Mouse (Mus musculus) embryonic facial prominence, embryonic 15.5 days (tissue): ENCODE results near the gene Sp6. TPM values are rescaled to one million over a fixed set of nuclear protein-coding genes. Genes with fewer than 3 reads are reported as not detected.
A peak's percentile ranks its signal among the peaks of the same experiment; 100 is the strongest.

Experiments
- ATAC-seq: fragments of 200-750 bp; cut with Nextera tagmentation; 2 replicates; pipeline ENCODE4 v1.8.0; 2017; ENCODE audit warnings: low read depth, moderate TSS enrichment; ENCODE audit not compliant: insufficient number of reproducible peaks, low FRiP score, low TSS enrichment
- H3K27ac ChIP-seq: fragments of 300-500 bp; sonication (generic); replicated peaks from 2 replicates; pipeline ENCODE4 v1.5.1; 2015; ENCODE audit warnings: mild to moderate bottlenecking, inconsistent platforms
- H3K27me3 ChIP-seq: fragments of 300-500 bp; sonication (generic); 2 replicates; pipeline ENCODE4 v1.6.1; 2015; ENCODE audit warnings: inconsistent platforms
- H3K36me3 ChIP-seq: fragments of 300-500 bp; sonication (generic); 2 replicates; pipeline ENCODE4 v1.6.1; 2015; ENCODE audit warnings: mild to moderate bottlenecking, inconsistent platforms
- H3K4me1 ChIP-seq: fragments of 300-500 bp; sonication (generic); 2 replicates; pipeline ENCODE4 v1.6.1; 2015; ENCODE audit warnings: inconsistent platforms
- H3K4me2 ChIP-seq: fragments of 300-500 bp; sonication (generic); replicated peaks from 2 replicates; pipeline ENCODE4 v1.6.1; 2015; ENCODE audit warnings: mild to moderate bottlenecking, inconsistent platforms
- H3K4me3 ChIP-seq: fragments of 300-500 bp; sonication (generic); replicated peaks from 2 replicates; pipeline ENCODE4 v1.5.1; 2015; ENCODE audit warnings: mild to moderate bottlenecking, inconsistent platforms
- H3K9ac ChIP-seq: fragments of 300-500 bp; sonication (generic); 2 replicates; pipeline ENCODE4 v1.6.1; 2015; ENCODE audit warnings: inconsistent platforms
- H3K9me3 ChIP-seq: fragments of 300-500 bp; sonication (generic); replicated peaks from 2 replicates; pipeline ENCODE4 v1.6.1; 2016; ENCODE audit warnings: inconsistent platforms
- WGBS: fragments of 180-500 bp; shearing (Covaris S2); methylation state at CpG from one replicate; pipeline ENCODE4 v1.1.7; 2015; 5-methylcytosine and 5-hydroxymethylcytosine counted together
- polyA plus RNA-seq: library from polyadenylated mRNA; unstranded; fragments of >200 nt; fragmentation: Nextera tagmentation; extraction: Ambion mirVana; gene quantifications from 2 replicates; pipeline ENCODE4 v1.2.1, GENCODE M21; 2015

Gene Sp6
- polyA plus RNA-seq, 1 experiment from 2014 or later, result 26.7 TPM

- H3K4me2 ChIP-seq, result 0 out of 2 replicates have a peak within 1 kb of the TSS, but pooled peaks have one; percentile 15
- no peak within 1 kb of the TSS for H3K4me3 ChIP-seq
- WGBS, result 76% methylated on average over 7 of the region's 7 CpGs
- peaks cover 18% of the 10 kb centered on the region for H3K4me1 ChIP-seq
- no peak for ATAC-seq
- no peak within 1 kb of the TSS for H3K9ac ChIP-seq
- H3K36me3 ChIP-seq, result no peaks in the 10 kb centered on the region
- no peaks in the 10 kb centered on the region for H3K9me3 ChIP-seq
- H3K27me3 ChIP-seq, result peaks cover 19% of the 10 kb centered on the region
- H3K27ac ChIP-seq, result no peak within 1 kb of the TSS
These were observed 30.3 kb upstream of the Sp6 start, which contains the start of gene Sp2 for GRCm38 (mm10) chr11:96982859-96983258. Gene Sp2, minus strand, starts transcription at chr11:96982959.

GRCm38 (mm10) chr11:96984903-96985302 is 28.3 kb upstream of the Sp6 start:
- WGBS, result 12% methylated on average over 4 of the region's 4 CpGs
- no peak for ATAC-seq
- H3K9ac ChIP-seq, result no peak overlapping the region
- no peaks in the 10 kb centered on the region for H3K9me3 ChIP-seq
- H3K4me3 ChIP-seq, result no peak overlapping the region
- H3K36me3 ChIP-seq, result no peaks in the 10 kb centered on the region
- H3K4me1 ChIP-seq, result peaks cover 20% of the 10 kb centered on the region
- peaks cover 22% of the 10 kb centered on the region for H3K27me3 ChIP-seq
- H3K4me2 ChIP-seq, result no peak overlapping the region
- H3K27ac ChIP-seq, result no peak overlapping the region

DNA sequence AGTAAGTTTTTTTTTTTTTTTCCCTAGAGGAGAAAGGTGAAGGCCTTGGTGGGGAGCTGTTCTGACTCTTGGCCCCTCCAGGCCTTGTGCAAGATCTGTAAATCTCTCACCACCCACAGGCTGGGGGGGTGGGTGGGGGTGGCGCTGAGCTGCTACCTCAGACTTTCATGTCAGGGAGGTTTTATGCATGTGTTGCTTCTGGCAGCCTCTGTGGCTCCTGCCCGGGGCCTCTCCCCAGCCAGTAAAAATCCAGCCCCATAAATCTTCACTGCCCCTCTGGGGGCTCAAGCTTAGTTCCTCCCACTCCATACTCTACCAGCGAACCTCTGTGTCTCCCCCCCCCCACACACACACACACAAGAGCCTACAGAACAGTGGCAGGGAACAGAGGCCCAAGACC is 26.7 kb upstream of the Sp6 start:
- peaks cover 22% of the 10 kb centered on the region for H3K27me3 ChIP-seq
- H3K4me1 ChIP-seq, result peaks cover 20% of the 10 kb centered on the region
- H3K4me3 ChIP-seq, result no peak overlapping the region
- no peaks in the 10 kb centered on the region for H3K36me3 ChIP-seq
- H3K9me3 ChIP-seq, result no peaks in the 10 kb centered on the region
- no peak overlapping the region for H3K9ac ChIP-seq
- WGBS, result 47% methylated on average over 3 of the region's 3 CpGs
- ATAC-seq, result no peak
- no peak overlapping the region for H3K27ac ChIP-seq
- H3K4me2 ChIP-seq, result no peak overlapping the region

- no peak overlapping the region for H3K27ac ChIP-seq
- peak overlapping the region; percentile 44 for H3K4me2 ChIP-seq
- WGBS, result 6% methylated on average over 31 of the region's 31 CpGs
- H3K27me3 ChIP-seq, result peaks cover 22% of the 10 kb centered on the region
- ATAC-seq, result no peak
- peaks cover 18% of the 10 kb centered on the region for H3K4me1 ChIP-seq
- H3K9ac ChIP-seq, result no peak overlapping the region
- peak overlapping the region; percentile 24 for H3K4me3 ChIP-seq
- no peaks in the 10 kb centered on the region for H3K36me3 ChIP-seq
- no peaks in the 10 kb centered on the region for H3K9me3 ChIP-seq
These were observed 25.1 kb upstream of the Sp6 start for GRCm38 (mm10) chr11:96987873-96988655.

DNA sequence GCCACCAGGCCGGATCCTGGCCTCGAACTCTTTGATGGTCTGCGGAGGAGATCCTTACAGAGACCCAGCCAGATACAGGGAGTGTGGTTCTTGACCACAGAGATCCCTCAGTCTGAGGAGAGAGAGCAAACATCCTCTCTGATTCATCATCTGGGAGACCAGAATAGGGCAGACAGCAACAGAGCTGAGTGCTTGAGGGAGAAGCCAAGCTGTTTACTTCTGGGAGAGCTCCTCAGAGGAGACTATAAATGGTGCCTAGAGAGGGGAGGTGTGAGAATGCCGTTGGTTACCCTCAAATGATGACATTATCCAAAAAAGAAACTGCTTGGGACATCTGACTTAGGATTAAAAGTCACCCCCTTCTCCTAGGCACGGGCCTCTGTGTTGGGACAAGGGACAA is 21.7 kb upstream of the Sp6 start:
- ATAC-seq, result no peak
- Histone ChIP-seq H3K36me3 (no peaks in the 10 kb centered on the region), H3K9ac (no peak overlapping the region), H3K4me1 (peaks cover 16% of the 10 kb centered on the region), H3K27ac (no peak overlapping the region), H3K27me3 (peaks cover 21% of the 10 kb centered on the region), H3K4me2 (no peak overlapping the region), H3K9me3 (no peaks in the 10 kb centered on the region), H3K4me3 (no peak overlapping the region)
- WGBS, result 80% methylated on average over 5 of the region's 5 CpGs

- Histone ChIP-seq H3K27ac (no peak overlapping the region), H3K4me2 (no peak overlapping the region), H3K36me3 (no peaks in the 10 kb centered on the region), H3K27me3 (peaks cover 26% of the 10 kb centered on the region), H3K4me1 (peaks cover 23% of the 10 kb centered on the region), H3K9me3 (no peaks in the 10 kb centered on the region), H3K9ac (no peak overlapping the region), H3K4me3 (no peak overlapping the region)
- ATAC-seq, result no peak
- WGBS, result 31% methylated on average over 8 of the region's 8 CpGs
These were observed 20.4 kb upstream of the Sp6 start for GRCm38 (mm10) chr11:96992722-96993311.

- Histone ChIP-seq H3K36me3 (no peaks in the 10 kb centered on the region), H3K4me1 (peaks cover 16% of the 10 kb centered on the region), H3K27ac (no peak overlapping the region), H3K27me3 (peaks cover 41% of the 10 kb centered on the region), H3K4me2 (no peak overlapping the region), H3K9ac (no peak overlapping the region), H3K9me3 (no peaks in the 10 kb centered on the region), H3K4me3 (no peak overlapping the region)
- WGBS, result 22% methylated on average over 5 of the region's 5 CpGs
- ATAC-seq, result no peak
These were observed 18.2 kb upstream of the Sp6 start for GRCm38 (mm10) chr11:96995031-96995430.

- WGBS, result 75% methylated on average over 15 of the region's 15 CpGs
- Histone ChIP-seq H3K27me3 (peaks cover 43% of the 10 kb centered on the region), H3K4me1 (peaks cover 16% of the 10 kb centered on the region), H3K27ac (no peak overlapping the region), H3K4me2 (no peak overlapping the region), H3K9me3 (no peaks in the 10 kb centered on the region), H3K9ac (no peak overlapping the region), H3K4me3 (no peak overlapping the region), H3K36me3 (no peaks in the 10 kb centered on the region)
- no peak for ATAC-seq
These were observed 17.1 kb upstream of the Sp6 start for GRCm38 (mm10) chr11:96995836-96996772.

GRCm38 (mm10) chr11:96996773-96997379 is 16.3 kb upstream of the Sp6 start:
- peak overlapping the region; percentile 59 for H3K4me2 ChIP-seq
- peaks cover 16% of the 10 kb centered on the region for H3K4me1 ChIP-seq
- peak overlapping the region; percentile 28 for H3K4me3 ChIP-seq
- no peaks in the 10 kb centered on the region for H3K9me3 ChIP-seq
- peak overlapping the region; percentile 18; the same call in 1 of the 2 replicates for H3K9ac ChIP-seq
- no peak overlapping the region for H3K27ac ChIP-seq
- H3K36me3 ChIP-seq, result no peaks in the 10 kb centered on the region
- H3K27me3 ChIP-seq, result peaks cover 49% of the 10 kb centered on the region
- ATAC-seq, result no peak; the same call in 1 of the 2 replicates
- WGBS, result 12% methylated on average over 17 of the region's 17 CpGs

- Histone ChIP-seq H3K4me3 (peak overlapping the region; percentile 28), H3K9me3 (no peaks in the 10 kb centered on the region), H3K4me2 (peak overlapping the region; percentile 59), H3K27ac (no peak overlapping the region), H3K27me3 (peaks cover 55% of the 10 kb centered on the region), H3K4me1 (peaks cover 16% of the 10 kb centered on the region), H3K36me3 (no peaks in the 10 kb centered on the region), H3K9ac (peak overlapping the region; percentile 18; the same call in 1 of the 2 replicates)
- 6% methylated on average over 30 of the region's 30 CpGs for WGBS
- peak; percentile 52; the same call in 1 of the 2 replicates for ATAC-seq
These were observed 15.7 kb upstream of the Sp6 start for GRCm38 (mm10) chr11:96997380-96997956.
